Mouse (Mus musculus): ENCODE results near the gene Btbd9.

Btbd9 gene

DNA sequence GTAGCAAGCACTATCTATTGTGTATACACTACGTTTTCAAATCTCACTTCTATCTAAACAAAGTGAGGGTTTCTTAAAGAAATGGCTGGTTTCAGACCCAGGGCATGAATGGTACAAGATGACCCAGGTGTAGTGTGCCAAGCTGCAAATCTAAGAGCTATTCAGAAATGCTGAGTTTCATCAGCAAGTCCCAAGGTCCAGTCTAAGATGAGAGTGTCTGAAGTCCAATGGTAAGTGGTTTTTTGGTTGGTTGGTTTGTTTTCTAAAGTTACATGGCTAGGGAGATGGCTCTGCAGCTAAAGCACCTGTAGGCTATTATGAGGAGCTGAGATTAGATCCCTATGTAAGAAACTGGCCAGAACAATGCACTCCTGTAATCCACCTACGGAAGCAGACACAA, 246.8 kb downstream of the Btbd9 start:
- DNase-seq, result no peak

DNA sequence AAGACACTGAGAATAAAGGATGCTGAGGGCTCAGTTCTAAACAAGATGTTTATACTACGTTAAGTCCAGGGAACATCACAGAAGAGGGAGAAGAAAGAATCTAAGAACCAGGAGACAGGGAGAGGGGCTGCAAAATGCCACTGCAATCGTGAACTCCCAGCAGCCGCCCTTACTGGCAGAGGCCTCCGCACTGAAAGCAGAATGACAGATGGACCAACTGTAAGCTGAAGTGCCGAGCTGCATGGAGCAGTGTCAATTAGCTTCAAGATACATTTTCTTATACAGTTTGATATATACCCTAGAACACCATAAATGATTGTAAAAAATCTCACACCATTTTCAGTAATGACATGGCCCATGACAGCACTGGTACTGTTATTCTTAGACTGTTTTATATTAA, 247.4 kb downstream of the Btbd9 start:
- DNase-seq, result no peak

DNA sequence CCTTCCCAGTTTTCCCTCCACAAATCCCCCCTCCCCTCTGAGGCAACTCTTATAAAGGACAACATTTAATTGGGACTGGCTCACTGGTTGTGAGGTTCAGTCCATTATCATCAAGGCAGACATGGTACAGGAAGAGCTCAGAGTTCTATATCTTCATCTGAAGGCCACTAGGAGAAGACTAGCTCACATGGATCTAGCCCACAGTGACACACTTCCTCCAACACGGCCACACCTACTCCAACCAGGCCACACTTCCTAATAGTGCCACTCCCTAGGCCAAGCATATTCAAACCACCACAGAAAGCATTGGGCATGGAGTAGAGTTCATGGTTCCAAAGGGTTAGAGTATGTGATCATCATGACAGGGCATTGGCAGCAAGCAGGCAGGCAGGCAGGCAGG, 249.4 kb downstream of the Btbd9 start:
- no peak for DNase-seq

DNA sequence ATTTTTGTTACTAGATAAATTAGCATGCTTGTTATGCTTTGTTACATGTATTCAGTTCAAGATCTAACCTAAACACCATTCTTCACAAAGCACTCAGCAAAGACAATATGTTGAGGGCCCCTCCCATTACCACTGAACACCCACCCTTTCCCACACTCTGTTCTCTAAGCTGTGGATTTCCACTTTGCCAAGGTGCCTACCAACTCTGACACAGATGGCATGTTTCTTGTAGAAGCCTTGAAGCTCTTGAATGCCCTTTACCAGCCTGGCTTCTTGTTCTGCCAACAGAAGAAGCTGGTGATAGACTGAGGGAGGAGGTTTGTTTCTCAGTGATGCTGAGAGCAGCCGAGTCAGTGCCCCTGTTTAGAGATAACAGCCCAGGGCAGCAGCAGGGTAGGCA, 256.0 kb downstream of the Btbd9 start:
- DNase-seq, result no peak

DNA sequence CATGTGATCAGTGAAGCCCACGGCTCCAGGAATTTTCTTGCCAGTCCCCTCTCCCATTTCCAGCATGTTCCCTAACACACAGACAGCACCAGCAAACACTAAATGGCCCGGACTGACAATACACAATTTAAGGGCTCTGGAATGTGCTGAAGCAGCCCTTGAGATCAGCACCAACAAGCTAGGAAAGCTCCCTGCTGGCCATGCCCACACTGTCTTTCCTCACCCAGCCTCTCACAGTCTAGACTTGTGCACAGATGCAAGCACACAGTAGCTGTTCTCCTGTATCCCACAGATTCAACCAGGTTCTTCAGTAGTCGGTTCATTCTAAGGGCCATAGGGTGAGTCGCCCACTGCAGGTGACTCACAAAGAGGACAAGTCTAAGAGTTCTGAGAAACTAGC, 263.6 kb downstream of the Btbd9 start:
- peak; percentile 28 to 35 for DNase-seq

DNA sequence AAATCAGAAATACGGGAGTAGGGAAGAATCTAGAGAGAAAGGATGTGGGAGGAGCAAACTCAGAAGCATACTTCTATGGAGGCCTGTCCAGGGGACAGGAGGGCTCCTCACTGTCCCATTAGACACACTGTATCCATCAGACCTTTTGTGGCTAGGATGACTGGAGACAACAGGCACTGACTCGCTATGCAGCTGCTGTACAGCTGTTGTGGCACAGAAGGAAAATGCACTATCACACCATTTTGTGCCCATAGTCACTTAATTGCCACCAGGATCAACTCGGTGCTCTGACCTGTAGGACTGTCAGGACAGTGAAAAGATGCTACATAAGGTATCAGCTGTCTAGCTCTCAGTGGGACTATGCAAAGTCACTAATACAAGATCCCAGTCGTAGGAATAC, 266.7 kb downstream of the Btbd9 start:
- DNase-seq, result no peak

DNA sequence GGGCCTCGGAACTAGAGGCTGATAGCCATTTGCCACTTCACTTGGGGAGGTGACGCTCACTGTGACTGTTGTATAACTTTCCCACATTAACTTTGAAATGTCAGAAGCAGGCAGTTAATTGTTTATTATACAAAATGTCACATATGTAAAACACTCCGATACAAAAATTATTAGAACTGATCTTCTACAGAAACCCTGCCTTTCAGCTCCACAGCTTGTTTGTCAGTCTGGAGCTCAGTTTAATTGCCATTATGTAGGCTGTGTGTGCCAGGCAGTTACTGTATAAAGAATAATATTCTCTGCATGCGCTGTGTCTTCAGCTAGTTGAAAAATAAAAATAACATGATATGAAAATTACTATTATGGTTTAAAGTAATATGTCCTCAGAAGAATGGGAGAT, 267.4 kb downstream of the Btbd9 start:
- DNase-seq, result no peak

DNA sequence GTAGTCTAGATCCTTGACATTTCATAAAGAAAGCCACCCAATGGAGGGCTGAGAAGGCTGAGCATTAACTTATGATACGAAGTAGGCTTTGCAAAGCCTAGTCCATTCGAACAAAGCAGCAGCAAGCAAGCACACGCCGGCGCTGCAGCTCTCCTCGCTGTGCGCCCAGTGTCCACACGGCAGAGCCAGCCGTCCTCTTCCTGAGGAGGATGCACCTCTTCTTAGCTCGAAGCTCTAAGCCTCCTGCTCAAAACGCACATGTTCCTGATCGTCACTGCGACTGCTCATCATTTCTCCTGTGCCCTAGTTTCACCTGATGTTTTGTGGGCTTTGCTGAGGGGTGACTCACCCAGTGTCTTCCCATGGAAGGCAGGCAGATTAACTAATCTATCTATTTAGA, 268.0 kb downstream of the Btbd9 start:
- DNase-seq, result no peak

DNA sequence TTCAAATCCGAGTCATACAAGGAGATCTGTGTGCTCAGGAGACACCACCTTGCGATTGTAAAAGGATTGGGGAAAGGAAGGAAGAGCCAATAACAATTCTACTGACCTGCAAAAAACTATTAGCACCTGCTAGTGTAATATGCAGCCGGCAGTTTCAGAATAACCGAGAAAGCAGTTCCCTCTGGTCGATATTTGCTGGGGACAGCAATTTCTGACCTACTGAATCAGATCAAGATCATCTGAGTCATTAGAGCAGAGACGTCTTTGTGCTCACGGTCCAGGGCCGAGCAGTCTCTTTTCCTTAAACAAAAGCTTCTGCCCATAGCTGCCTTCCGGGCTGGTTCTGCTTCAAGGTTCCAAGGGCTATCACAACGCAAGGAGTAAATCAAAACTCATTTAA, 269.1 kb downstream of the Btbd9 start:
- no peak for DNase-seq

DNA sequence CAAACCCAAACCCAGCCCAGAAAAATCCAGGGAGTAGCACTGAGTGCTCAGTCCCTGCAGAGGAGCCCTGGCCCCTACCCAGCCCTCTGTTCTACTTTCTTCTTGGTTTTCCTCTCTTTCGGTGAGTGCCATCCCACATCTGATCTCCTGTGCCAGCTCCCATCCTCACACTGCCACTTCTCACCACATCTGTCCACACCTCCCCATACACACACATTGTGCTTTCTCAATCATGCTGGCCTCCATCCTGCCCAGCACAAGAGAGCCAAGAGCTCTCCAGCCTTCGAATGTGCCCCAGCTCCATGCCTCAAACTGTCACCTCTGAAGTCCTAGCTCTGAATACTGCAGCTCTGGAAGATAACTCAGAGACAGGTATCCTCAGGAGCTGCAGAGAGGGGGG, 271.5 kb downstream of the Btbd9 start:
- no peak for DNase-seq

DNA sequence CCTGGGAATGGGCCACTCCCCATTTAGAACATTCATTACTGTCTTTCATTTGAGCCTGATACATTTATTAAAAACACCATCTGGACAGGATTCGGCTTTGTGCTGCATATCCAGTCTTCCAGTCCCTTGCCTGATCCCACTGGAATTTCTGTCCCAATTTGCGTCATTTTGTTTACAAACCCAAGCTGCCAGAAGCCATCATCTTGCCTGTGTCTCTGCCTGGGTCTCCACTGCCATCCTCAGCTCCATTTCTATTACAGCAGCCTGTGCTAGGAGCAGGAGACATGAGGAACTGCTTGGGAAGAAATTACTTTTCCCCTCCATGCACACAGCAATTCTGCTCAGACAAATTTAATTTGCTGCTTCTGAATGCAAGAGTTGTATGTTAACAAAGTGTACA, 274.9 kb downstream of the Btbd9 start:
- DNase-seq, result no peak

DNA sequence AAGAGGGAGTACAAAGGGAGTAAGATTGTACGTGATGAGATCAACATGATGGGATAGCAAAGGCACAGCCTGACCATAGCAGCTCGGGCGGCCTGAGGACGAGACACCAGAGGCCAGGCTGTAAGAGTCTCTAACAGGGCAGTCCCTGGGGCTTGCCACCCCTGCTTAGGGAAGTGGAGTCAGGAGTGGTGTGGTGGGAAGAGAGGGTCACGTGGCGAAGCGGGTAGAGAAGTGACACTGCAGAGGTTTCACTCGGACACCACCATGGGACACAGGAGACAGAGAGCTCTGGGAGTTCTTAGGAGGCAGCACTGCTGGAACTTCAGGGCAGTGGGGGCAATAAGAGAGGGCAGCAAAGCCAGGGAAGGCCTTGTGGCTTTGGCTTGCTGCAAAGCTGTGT, 278.9 kb downstream of the Btbd9 start:
- no peak for DNase-seq

DNA sequence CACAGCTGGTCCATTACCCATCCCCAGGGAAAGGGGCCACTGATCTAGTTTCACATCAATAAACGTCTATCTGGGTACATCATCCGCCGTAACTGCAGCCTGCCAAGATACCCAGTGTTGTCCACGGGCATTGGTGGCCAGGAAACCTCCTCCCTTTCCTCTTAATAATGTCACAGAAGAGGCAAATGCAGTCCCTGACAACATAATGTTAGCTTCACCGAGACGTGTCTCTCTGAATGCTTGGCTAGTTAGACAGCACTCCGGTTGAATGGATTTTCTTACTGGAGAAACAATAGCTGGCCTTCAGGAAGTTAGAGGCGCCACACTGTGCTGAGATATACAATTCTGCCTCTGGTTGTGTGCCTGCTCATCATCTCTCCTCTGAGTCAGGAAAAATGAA, 280.2 kb downstream of the Btbd9 start:
- DNase-seq, result no peak

DNA sequence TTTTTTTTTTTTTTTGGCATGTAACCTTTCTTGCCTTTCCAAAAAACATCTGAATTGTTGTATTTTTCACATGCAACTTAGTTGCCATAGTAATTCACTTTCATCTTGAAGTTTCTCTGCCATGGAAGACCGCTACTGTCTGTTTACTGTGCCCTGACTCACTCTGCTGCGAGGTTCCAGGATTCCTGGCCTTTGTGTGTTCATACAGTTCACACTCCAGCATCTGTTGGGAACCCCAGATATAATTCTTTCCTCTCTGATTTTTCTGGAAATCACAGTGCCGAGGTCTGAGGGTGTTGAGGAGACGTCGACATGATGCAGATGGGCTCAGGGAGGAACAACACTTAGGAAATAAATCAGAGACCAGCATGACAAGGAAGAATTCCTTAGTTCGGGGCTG, 283.6 kb downstream of the Btbd9 start:
- no peak for DNase-seq

DNA sequence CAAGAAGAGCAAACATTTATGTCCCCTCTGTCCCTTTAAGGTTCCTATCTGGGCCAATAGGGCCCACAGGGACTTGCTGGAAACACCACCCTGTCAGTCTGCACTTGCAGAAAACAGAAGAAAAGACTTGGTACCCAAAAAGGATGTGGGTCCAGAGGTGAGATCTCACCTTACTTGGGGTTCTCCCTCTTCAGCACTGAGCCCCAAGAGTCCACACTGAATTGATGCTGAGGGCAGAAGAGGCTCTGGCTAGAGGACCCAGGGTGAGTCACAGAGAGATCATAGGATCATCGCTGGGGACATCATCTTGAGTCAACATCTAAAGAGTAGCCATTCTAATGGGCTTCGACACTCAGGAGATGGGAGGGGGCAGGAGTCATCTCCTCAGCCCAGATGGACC, 290.6 kb downstream of the Btbd9 start:
- DNase-seq, result no peak

DNA sequence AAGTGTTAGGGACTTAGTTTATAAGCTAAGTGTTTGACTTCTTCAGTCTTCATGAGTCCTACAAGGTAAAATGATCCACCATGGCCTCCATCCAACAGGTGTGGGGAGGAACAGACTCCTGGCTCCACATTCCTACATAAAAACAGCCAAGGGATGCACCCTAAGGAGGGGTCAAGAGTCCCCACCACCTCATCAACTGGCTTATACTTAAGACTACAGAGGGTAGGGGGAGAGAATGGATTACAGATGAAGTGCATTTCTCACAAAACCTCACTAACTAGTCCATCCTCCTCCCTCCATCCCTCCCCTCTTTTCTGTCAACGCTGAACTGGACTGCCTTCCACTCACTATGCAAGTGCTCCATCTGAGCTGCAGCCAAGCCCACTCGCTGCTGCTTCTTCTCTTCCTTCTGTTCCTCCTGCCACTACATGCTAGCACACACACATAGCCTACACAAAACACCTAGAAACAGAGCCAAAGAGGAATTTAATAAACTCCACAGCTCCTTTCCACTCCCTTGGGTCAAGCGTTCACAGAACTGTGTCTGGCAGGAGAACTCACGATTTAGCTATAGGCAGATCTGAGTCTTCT, 292.7 kb downstream of the Btbd9 start:
- no peak for DNase-seq

DNA sequence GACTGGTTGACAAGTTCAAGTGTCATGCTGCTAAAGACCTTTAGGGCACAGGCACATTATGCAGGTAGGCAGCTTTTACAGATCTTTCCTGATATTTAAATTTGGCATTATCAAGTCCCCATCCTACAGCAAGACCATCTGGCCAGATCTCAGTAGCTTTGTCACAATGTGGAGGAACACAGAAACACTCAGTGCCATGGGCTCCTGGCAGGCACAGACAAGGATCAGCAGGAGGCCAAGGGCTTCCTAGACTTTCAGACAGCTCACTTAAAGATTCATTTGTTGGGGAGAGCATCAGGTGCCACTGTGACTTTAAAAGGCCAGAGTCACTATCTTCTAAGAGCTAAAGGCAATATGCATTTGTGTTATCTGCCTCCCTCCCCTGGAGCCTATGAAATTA, 293.3 kb downstream of the Btbd9 start:
- DNase-seq, result no peak

DNA sequence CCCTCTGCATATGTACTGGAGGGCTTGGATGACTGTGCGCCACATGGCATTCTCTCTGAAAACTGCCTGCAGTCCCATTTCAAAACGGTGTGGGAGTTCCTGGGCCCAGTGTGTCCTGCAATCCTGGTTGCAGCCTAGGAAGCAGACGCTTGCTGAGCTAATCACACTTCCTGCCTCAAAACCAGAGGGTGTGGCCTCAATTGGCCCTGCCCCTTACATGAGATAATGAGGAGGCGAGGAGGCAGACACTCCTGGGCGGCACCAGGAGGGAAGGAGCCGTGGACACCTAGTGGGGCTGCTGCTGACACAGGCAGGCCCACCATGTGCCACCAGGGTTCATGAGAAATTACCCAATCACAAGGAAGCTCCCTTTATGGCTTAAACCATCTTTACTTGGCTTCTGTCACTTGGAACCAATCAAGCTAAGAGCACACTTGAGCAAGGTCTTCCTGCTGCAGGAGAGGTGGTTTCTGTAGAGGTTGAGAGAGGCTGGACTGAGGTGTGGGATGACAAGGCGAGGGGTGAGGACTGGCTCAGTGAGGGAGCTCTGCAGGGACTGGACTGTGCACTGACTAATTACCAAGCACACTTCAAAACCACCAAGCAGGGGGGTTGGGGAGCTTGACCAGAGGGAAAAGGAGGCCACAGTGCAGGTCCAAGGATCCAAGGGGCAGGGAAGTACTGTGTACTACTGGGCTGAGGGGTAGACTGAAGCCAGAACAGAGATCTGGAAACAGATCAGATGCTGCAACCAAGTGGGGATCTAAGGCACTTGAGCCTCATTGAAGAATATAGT, 295.8 kb downstream of the Btbd9 start:
- peak in 1 of 2 experiments; percentile 40 for DNase-seq

DNA sequence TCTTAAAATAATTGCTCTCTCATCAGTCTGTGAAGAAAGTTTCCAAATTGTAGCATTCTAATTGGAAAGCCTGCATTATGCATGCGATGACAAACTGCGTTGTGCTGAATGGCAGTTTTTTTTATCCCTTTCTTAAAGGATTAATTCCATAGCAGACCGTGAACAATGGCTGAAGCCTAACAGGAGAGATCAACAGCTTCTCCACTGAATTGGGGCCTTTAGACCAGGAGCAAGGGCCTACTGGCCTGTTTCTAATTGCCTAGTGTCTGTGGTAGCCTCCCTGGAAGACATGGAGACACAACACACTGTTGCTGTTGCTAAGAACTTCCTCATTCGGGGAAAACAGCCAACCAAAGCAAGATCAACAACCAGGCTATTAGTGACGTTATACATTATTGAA, 296.6 kb downstream of the Btbd9 start:
- no peak for DNase-seq

DNA sequence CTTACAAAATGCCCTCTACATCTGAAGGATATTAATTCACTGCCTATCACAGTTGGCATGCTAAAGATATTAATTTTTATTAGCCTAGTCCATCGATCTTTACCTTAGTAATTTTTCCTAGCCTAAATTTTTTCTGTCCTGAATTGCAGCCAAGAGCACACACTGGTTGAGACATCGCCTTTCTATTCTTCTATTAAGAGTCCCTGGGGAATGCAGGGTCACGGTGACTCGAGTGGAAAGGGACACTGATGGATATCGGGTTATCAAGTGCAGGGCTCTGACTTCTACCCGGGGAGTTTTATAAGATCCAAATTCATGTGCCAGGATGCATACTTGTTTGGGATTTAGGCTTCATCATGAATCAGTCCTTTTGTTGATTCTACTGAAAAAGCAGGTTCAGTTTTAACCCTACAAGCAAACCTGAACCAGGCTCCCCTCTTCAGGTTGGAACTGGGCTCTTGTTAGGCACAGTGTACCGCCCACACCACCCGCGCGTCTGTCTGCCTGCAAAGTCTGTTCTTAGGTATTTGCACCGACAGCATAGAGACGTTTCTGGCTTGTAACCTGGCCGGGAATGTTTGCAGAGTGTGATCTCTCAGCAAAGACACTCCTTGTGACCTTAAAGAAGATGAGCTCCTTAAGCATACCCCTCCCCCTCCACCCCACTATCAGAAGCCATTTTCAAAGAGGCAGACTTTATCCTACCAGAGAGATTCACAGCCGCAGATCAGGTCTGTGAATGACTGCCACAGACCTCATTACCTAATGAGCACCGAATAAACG, 297.5 kb downstream of the Btbd9 start:
- peak in 1 of 2 experiments; percentile 24 for DNase-seq

DNA sequence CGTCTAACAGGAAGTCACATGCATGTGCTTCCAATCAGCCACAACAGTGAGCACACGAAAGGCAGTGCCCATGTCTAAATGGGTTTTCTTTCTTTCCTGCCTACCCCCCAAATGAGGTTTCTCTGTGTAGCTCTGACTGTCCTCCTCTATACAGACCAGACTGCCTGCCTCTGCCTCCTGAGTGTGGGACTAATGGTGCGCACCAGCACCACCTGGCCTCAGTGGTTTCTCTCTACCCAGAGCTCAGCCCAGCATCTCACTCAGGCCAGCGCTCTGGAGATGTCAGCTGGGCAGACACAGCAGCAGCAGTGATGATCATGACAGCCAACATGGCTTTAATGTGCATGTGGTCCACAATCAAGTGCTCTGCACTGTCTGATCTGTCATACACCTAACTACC, 299.8 kb downstream of the Btbd9 start:
- DNase-seq, result no peak

DNA sequence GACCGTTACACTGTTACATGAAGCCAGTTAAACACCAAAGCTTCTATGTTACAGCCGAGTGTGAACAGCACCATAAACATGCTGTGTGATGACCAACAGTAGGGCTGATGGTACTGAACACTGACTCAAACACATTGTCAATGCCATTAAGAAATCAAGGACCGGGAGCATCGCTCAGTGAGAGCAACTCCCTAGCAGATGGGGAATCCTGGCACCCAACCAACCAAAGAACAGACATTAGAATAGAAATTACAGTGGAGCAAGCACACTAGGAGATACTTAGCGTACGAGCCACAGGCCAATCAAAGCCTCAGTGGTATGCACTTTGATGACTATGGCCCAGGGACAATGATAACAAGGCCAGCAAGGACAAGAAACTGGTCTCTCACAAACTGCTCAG, 303.5 kb downstream of the Btbd9 start:
- DNase-seq, result no peak

DNA sequence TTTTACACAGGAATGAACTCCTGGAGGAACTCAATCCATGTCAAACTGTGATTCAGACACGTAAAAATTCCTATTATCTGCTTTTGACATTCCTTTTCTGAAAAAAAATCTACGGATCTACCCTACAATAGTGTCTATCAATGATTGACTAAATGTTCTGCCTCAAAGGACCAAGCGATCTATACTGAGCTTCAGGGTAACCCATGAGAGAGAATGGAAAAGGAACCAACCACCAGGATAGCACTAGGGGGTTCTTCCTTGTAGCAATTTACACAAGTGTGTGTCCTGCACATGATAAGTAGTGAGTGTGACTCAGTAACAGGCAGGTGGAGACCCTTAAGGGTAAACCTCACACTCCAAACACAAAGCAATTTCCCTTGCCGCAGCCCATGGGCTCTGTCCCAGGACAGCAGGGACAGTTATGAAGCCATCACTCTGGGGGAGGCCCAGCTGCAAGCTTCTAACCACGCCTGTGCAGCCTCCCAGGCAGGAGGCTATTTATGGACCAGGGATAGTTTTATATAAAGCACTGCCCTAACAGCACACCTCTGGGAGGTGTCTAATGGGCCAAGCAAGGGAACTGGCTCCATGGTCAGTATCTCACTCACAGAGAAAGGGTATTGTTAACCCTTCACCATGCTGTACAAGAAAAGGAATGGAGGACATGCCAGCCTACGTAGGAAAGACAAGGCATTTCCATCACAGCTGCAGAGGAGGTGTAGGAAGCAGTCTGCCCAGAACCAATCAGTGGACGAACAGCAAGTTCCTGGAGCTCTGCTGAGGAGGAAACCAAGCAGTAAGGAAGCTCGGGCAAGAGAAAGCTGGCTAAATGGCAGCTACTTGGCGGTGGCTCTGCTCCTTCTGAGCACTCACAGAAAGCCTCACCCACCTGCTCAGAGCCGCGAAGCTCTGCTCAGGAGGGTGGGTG, 306.9 kb downstream of the Btbd9 start:
- no peak for DNase-seq
